Mouse (Mus musculus) ES-Bruce4 (cell line): ENCODE measurements at regions not wholly inside any gene's neighbourhood (a gene's known extent, or its start where the extent isn't known, plus 50 kb on each side); places are given as distances from the start of the nearest gene placed in this dataset.

Experiments used
- H3K27ac ChIP-seq: 2 replicates; pipeline ENCODE4 v1.5.1; 2012; ENCODE audit warnings: low read length, inconsistent platforms; ENCODE audit not compliant: insufficient read depth
- H3K27me3 ChIP-seq: 2 replicates; pipeline ENCODE4 v1.6.1; 2012; ENCODE audit warnings: mild to moderate bottlenecking, low read length, inconsistent platforms; ENCODE audit not compliant: control insufficient read depth, poor library complexity, insufficient read depth, severe bottlenecking
- H3K36me3 ChIP-seq: 2 replicates; pipeline ENCODE4 v1.6.1; 2012; ENCODE audit warnings: inconsistent platforms, mild to moderate bottlenecking, low read length, moderate library complexity; ENCODE audit not compliant: control insufficient read depth, poor library complexity, insufficient read depth, severe bottlenecking
- H3K4me1 ChIP-seq: one replicate; pipeline ENCODE4 v1.8.1; 2011; ENCODE audit warnings: low read length; ENCODE audit not compliant: control insufficient read depth, insufficient read depth
- H3K4me3 ChIP-seq: 2 replicates; pipeline ENCODE4 v1.5.1; 2011; ENCODE audit warnings: low read depth, mild to moderate bottlenecking, low read length
- H3K9ac ChIP-seq: 2 replicates; pipeline ENCODE4 v1.6.1; 2012; ENCODE audit warnings: low read depth, mild to moderate bottlenecking, inconsistent platforms; ENCODE audit not compliant: poor library complexity, severe bottlenecking
- H3K9me3 ChIP-seq: replicated peaks from 2 replicates; pipeline ENCODE4 v1.6.1; 2012; ENCODE audit warnings: mild to moderate bottlenecking, low read length, inconsistent platforms; ENCODE audit not compliant: control insufficient read depth, poor library complexity, insufficient read depth, severe bottlenecking
- CTCF ChIP-seq: IDR thresholded peaks from one replicate; pipeline ENCODE4 v1.8.1; 2011; ENCODE audit warnings: low read depth, low read length
- EP300 ChIP-seq: IDR thresholded peaks from 2 replicates; pipeline ENCODE4 v1.6.1; 2011; ENCODE audit warnings: low read depth, low read length; ENCODE audit not compliant: insufficient read depth
- POLR2A ChIP-seq: IDR thresholded peaks from one replicate; pipeline ENCODE4 v1.8.1; 2011; ENCODE audit warnings: low read length; ENCODE audit not compliant: insufficient read depth

DNA sequence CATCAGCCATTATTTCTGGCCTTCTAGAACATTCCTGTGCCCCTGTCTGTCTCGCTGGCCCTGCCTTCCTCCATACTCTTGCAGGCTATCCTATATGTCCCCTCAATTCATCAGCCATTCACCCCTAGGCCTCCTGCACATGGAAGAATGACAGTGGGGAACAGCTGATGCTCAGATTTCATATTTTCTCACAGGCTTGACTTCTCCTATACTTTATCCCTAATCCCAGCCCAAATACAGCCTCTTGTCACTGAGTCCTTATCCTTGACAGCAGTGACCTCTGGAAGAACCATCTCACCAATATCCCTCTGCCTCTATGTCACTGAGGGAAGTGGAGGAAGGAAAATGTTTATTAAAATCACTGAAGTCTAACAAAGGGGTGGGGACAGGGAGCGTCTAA is 341.4 kb downstream of the Tns1 start:
- H3K9ac ChIP-seq = no peak overlapping the region

GRCm38 (mm10) chr1:73771773-73772172 is 352.5 kb downstream of the Tns1 start:
- Histone ChIP-seq H3K36me3 (no peaks in the 10 kb centered on the region), H3K27me3 (no peaks in the 10 kb centered on the region), H3K4me1 (no peaks in the 10 kb centered on the region), H3K9me3 (no peaks in the 10 kb centered on the region), H3K4me3 (no peak overlapping the region), H3K9ac (no peak overlapping the region), H3K27ac (no peak overlapping the region)
- no peak for TF ChIP-seq EP300
- no peak for TF ChIP-seq CTCF
- TF ChIP-seq POLR2A = no peak

More for the DNA sequence above, 341.4 kb downstream of the Tns1 start:
- H3K4me3 ChIP-seq = no peak overlapping the region
- no peak overlapping the region for H3K27ac ChIP-seq
- no peaks in the 10 kb centered on the region for H3K27me3 ChIP-seq
- H3K36me3 ChIP-seq = no peaks in the 10 kb centered on the region
- TF ChIP-seq CTCF (no peak), EP300 (no peak), POLR2A (no peak)
- H3K4me1 ChIP-seq = no peaks in the 10 kb centered on the region
- H3K9me3 ChIP-seq = no peaks in the 10 kb centered on the region

GRCm38 (mm10) chr1:73770631-73771030 is 353.6 kb downstream of the Tns1 start:
- Histone ChIP-seq H3K4me1 (no peaks in the 10 kb centered on the region), H3K27ac (no peak overlapping the region)
- TF ChIP-seq CTCF (no peak), POLR2A (no peak), EP300 (no peak)

GRCm38 (mm10) chr1:73764611-73765333 is 359.5 kb downstream of the Tns1 start:
- no peaks in the 10 kb centered on the region for H3K9me3 ChIP-seq
- TF ChIP-seq EP300 (no peak), CTCF (no peak), POLR2A (no peak)
- no peaks in the 10 kb centered on the region for H3K27me3 ChIP-seq
- H3K9ac ChIP-seq = no peak overlapping the region
- H3K4me3 ChIP-seq = no peak overlapping the region
- H3K36me3 ChIP-seq = no peaks in the 10 kb centered on the region
- H3K4me1 ChIP-seq = no peaks in the 10 kb centered on the region
- no peak overlapping the region for H3K27ac ChIP-seq

More at GRCm38 (mm10) chr1:73770631-73771030, 353.6 kb downstream of the Tns1 start:
- H3K9me3 ChIP-seq = no peaks in the 10 kb centered on the region
- H3K27me3 ChIP-seq = no peaks in the 10 kb centered on the region
- no peak overlapping the region for H3K9ac ChIP-seq
- H3K36me3 ChIP-seq = no peaks in the 10 kb centered on the region
- H3K4me3 ChIP-seq = no peak overlapping the region

- no peaks in the 10 kb centered on the region for H3K36me3 ChIP-seq
- H3K9me3 ChIP-seq = no peaks in the 10 kb centered on the region
- H3K27ac ChIP-seq = no peak overlapping the region
- no peaks in the 10 kb centered on the region for H3K27me3 ChIP-seq
- H3K4me3 ChIP-seq = no peak overlapping the region
- no peak overlapping the region for H3K9ac ChIP-seq
- TF ChIP-seq CTCF (no peak), POLR2A (no peak), EP300 (no peak)
- H3K4me1 ChIP-seq = no peaks in the 10 kb centered on the region
Measured at GRCm38 (mm10) chr1:73758110-73759061, 365.9 kb downstream of the Tns1 start.

DNA sequence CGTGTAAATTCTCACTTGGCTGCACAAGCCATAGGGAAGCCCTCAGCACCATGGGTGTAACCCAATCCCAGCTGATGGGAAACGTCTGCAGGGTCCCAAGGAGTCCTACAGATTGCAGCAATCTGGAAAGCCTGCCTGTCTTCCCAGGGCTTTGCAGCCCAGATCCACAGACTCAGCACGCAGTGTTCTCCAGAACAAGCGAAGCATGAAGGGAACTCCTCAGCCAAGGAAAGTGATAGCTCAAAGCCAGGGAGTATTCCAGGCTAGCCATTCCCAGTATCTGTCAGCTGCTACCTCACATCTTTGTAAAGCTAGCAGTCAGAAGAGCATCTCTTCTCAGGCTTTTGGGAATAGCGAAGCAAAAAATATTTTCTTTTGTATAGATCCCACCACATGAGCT is 368.5 kb downstream of the Tns1 start:
- H3K36me3 ChIP-seq = no peaks in the 10 kb centered on the region
- no peaks in the 10 kb centered on the region for H3K27me3 ChIP-seq
- no peak overlapping the region for H3K4me3 ChIP-seq
- no peak overlapping the region for H3K9ac ChIP-seq
- no peaks in the 10 kb centered on the region for H3K4me1 ChIP-seq
- H3K27ac ChIP-seq = no peak overlapping the region
- TF ChIP-seq CTCF (no peak), POLR2A (no peak), EP300 (no peak)
- no peaks in the 10 kb centered on the region for H3K9me3 ChIP-seq
